Mouse (Mus musculus) cerebellum, postnatal 36 days (tissue): ENCODE measurements around the gene Itk.

Experiments used
- DNase-seq, 2 experiments: peaks; one replicate each; pipeline ENCODE4 v3.0.0; 2021 to 2022; ENCODE audit warnings: mixed read lengths in 2 of 2

Itk gene

DNA sequence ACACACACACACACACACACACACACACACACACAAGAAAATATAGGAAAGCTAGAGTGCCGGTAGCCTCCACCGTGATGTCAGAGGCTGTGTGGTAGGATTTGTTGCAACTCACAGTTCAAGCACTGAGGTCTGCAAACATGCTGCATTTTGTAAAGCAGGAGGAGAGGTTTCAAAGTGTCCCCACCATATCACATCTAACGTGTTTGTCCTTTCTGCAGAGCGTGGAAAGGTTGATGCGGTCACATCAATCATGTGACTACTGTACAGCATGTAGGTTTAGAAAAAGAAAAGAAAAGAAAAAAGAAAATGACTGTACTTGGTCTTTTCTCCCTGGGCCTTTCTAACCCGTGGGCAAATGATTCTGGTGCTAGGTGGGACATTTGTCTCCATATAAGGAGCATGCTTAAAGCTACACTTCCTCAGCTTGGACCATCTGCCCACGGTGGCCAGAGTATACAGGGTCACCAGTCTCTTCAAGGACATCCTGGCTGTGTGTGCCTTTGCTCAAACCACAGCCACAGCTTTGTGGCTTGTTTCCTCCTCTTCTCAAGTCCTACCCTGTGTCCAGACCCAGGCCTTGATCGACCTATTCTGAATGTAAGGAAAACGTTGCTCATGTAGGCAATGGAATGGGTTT is 83.3 kb downstream of the Itk start:
- DNase-seq: no peak

GRCm38 (mm10) chr11:46304864-46305710 is 84.2 kb downstream of the Itk start:
- peak in 1 of 2 experiments; percentile 31 for DNase-seq

DNA sequence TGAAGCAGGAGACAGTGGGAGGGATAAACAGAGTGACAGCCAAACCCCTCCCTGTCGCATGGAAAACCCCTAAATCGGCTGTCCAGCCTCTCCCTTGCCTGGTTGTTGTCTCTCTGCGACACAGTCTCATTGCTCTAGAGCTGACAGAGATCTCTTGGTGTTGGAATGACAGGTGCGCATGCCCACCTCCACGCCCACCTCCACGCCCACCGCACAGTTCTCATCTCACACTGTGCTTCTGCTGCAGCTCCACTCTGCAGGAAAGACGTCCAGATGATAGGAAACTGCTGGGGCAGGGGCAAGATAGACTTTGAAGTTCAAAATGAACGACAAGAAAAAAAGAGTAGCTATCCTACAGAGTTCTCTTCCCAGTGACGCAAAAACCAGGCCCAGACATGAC is 85.2 kb downstream of the Itk start:
- DNase-seq: no peak

GRCm38 (mm10) chr11:46302471-46302870 is 86.8 kb downstream of the Itk start:
- no peak for DNase-seq

- no peak for DNase-seq
Observed at GRCm38 (mm10) chr11:46301579-46302248, 87.6 kb downstream of the Itk start.

DNA sequence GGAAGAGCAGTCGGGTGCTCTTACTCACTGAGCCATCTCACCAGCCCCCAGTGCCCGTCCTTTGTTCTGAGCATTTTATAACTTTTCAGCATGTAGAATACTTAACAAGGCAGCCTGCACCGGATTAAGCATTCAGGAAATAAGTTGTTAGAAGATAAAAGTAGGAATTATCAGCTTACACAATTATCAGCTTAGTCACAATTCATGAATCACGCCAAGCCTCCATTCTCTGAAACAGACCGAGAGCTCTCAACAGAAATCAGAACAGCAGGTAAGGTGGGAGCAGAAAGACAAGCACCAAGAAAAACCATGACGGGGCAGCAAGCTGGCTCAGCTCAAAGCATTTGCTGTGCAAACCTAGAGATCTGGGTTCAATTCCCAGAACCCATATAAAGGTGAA is 89.4 kb downstream of the Itk start:
- no peak for DNase-seq

GRCm38 (mm10) chr11:46298889-46299785 is 90.2 kb downstream of the Itk start:
- peak; percentile 83 to 86 for DNase-seq

GRCm38 (mm10) chr11:46294390-46294789 is 94.9 kb downstream of the Itk start:
- DNase-seq: no peak

DNA sequence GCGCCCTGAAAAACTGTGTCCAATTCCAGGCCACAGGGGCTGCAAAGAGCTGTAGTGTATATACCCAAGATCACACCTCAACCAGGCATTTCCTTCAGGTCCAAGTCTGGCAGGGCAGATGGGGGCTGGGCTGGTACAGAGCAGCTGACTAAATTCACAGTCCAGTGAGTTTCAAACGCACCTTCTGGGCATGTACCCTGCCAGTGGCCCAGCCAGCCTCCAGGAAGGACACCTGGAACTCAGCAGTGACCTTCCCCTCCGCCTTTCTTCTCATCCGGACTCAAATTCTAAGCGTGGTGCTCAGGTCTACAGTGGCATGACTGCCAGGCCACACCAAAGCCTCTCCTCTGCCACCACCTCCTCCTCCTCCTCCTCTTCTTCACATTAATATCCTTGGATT is 95.8 kb downstream of the Itk start:
- peak; percentile 76 to 82 for DNase-seq

DNA sequence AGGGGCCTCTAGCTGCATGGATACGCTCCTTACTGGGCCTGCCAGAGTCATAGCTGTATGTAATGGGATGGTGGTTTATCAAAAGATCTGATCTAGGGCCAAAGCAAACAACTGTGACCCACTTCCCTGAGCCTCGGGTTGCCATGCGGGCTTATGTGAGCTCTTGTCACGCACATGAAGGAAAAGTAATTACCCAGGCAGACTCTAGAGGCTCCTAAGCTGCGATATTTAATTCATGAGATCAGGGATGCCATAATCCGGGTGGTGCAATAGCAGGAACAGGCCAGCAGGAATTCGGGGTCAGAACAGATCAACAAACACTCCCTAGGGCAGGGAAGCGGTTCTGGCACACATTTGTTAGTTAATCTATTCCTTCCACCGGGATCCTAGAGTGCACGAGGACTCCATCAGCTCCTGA is 98.3 kb downstream of the Itk start:
- no peak for DNase-seq

- no peak for DNase-seq
Observed at GRCm38 (mm10) chr11:46289561-46289960, 99.8 kb downstream of the Itk start.

- no peak for DNase-seq
Observed at GRCm38 (mm10) chr11:46289022-46289421, 100.3 kb downstream of the Itk start.

GRCm38 (mm10) chr11:46288091-46288490 is 101.2 kb downstream of the Itk start:
- DNase-seq: no peak

DNA sequence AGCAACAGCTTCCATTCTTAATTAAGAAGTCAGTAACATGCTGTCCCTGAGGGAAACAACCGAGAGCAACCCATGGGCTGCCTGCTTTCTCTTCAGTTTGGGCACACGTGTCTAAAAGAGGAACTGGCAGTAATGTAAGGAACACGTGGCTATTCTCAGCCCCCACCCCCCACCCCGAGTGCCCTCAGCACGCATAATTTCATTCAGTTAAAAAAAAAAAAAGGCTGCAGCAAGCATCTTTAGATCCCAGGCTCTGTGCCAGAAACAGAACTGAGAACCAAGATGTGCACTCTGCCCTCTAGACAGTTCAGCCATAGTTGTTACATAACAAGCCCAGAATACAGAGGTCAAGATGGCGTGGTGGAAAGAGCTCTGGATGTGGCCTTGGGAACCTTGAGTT is 102.5 kb downstream of the Itk start:
- DNase-seq: no peak

DNA sequence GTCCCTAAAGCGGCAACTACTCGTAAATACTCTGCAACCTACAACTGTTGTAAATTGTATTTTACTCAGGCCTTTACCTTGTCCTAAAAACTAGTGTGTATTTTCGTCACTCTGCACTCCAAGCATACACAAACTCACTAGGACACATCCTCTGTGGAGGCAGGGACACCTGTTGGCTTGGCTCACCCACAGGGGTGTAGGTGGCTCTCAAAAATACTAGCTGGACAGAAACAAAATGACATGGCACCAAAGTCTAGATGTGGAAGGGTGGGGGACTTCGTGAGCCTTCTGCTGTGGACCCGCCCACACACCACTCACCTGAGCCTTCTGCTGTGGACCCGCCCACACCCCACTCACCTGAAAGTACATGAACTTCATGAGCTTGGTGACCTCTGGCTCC is 105.5 kb downstream of the Itk start:
- no peak for DNase-seq

DNA sequence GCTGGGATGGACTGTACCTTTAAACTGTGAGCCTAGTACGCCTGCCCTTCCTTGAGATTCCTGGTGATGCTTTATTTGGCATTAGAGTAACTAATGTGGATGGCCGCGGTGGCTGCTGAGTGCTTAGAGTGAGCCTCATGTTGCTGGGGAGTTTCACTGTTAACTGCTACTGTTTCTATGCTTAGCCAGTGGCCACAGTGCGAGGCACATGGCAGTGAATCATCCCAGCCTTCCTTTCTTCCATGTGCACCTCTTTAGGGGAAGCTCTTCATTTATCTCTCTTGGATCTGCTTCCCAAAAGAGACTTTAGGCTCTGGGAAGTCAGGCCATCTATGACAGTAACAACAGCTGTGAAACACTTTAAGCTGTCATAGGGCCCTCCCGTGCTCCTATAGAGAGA is 106.7 kb downstream of the Itk start:
- no peak for DNase-seq

DNA sequence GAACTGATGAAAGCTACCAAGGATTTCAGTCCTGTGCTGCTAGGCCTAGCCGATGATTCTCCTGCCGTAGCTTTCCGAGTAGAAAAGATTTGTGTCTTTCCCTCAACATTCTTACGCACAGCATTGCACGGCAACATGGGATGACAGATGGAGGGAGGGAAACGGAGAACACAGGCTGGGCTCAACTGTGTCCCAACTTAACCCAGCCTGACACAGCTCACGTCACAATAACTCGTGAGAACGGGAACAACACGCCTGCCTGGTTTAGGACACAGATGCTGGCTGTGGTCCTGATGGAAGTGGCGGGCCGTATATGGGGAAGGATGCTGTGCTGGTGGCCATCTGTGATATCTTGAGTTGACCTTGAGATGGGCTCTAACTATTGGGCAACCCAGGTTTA is 110.6 kb downstream of the Itk start:
- DNase-seq: no peak

GRCm38 (mm10) chr11:46278140-46278539 is 111.2 kb downstream of the Itk start:
- DNase-seq: no peak

DNA sequence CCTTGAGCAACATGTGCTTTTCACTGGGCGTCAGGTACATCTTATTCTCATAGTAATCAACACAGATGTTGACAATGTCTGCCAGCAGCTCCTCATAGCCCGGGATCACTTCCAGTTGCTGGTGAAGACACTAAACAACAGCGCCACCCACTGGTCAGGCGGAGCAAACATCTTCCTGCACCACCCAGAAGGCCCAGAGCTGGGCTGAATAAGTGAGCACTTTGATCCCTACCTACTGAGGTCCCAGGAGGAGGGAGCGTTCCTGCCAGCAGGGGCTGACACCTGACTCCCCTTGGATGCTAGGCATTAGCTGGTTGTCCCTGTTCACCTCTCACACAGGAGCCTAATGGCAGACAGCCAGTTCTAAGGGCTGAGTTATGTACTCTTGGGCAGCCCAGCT is 112.5 kb downstream of the Itk start:
- peak in 1 of 2 experiments; percentile 58 for DNase-seq

DNA sequence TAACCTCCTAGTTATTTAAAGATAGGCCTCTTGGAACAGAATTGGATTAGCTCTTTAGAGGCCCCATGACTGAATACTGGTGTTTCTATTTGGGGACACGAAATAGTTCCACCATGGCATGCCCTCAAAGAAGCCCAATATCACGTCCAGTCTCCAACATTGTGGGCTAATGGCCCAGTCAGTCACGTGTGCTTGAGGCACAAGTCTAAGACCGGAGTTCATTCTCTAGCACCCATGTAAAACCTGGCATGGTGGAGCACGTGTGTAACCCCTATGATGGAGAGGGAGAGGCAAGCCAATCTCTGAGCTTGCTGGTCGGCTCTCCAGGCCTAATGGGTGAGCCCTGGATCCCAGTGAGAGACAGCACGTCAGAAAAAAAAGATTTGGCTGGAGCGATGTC is 113.1 kb downstream of the Itk start:
- DNase-seq: no peak

- DNase-seq: peak; percentile 82 to 83
Observed at GRCm38 (mm10) chr11:46275302-46275701, 114.0 kb downstream of the Itk start.
